Mouse (Mus musculus) common myeloid progenitor, adult 5-6 weeks (primary cell): Measurements from ENCODE around the gene Fignl1. TPM values are rescaled to one million over a fixed set of nuclear protein-coding genes. Genes with fewer than 3 reads are reported as not detected.

Experiments used
- ATAC-seq: replicated peaks from 2 replicates; pipeline ENCODE4 v1.8.0; 2016; ENCODE audit warnings: low read depth, mild to moderate bottlenecking, moderate TSS enrichment, inconsistent platforms; ENCODE audit not compliant: poor library complexity, severe bottlenecking
- total RNA-seq: library from RNA; stranded (forward); fragments of 200-1000, 187-1606 nt; gene quantifications from 2 replicates; pipeline ENCODE4 v1.2.3, GENCODE M21; 2017

Gene Fignl1
- total RNA-seq, 1 experiment from 2014 or later = 102 TPM

- ATAC-seq = no peak
These were observed 38.1 kb downstream of the Fignl1 start for GRCm38 (mm10) chr11:11770691-11771090.

GRCm38 (mm10) chr11:11769281-11769680, 39.5 kb downstream of the Fignl1 start:
- ATAC-seq = no peak

- ATAC-seq = no peak
These were observed 40.7 kb downstream of the Fignl1 start for GRCm38 (mm10) chr11:11768057-11768456.

- no peak for ATAC-seq
These were observed 42.0 kb downstream of the Fignl1 start for GRCm38 (mm10) chr11:11766736-11767135.

- ATAC-seq = peak; percentile 71
These were observed 42.7 kb downstream of the Fignl1 start for GRCm38 (mm10) chr11:11766105-11766504.

- ATAC-seq = no peak
These were observed 43.3 kb downstream of the Fignl1 start for GRCm38 (mm10) chr11:11765414-11765813.

GRCm38 (mm10) chr11:11763211-11763666, 45.5 kb downstream of the Fignl1 start:
- peak; percentile 86 for ATAC-seq

- no peak for ATAC-seq
These were observed 49.9 kb downstream of the Fignl1 start for GRCm38 (mm10) chr11:11758883-11759282.

- ATAC-seq = no peak
These were observed 50.6 kb downstream of the Fignl1 start for GRCm38 (mm10) chr11:11758121-11758520.

- ATAC-seq = no peak
These were observed 55.9 kb downstream of the Fignl1 start for GRCm38 (mm10) chr11:11752859-11753258.

- 0 out of 2 replicates have a peak, but pooled peaks have one; percentile 15 for ATAC-seq
These were observed 57.7 kb downstream of the Fignl1 start for GRCm38 (mm10) chr11:11751091-11751490.

- no peak for ATAC-seq
These were observed 64.5 kb downstream of the Fignl1 start for GRCm38 (mm10) chr11:11744222-11744621.

GRCm38 (mm10) chr11:11742626-11743025, 66.1 kb downstream of the Fignl1 start:
- peak; percentile 81 for ATAC-seq

- ATAC-seq = peak; percentile 24; the same call in 1 of the 2 replicates
These were observed 67.2 kb downstream of the Fignl1 start for GRCm38 (mm10) chr11:11741574-11741973.

- no peak for ATAC-seq
These were observed 68.2 kb downstream of the Fignl1 start for GRCm38 (mm10) chr11:11740603-11741002.

GRCm38 (mm10) chr11:11739054-11739453, 69.7 kb downstream of the Fignl1 start:
- no peak for ATAC-seq

- no peak for ATAC-seq
These were observed 71.2 kb downstream of the Fignl1 start for GRCm38 (mm10) chr11:11737562-11737961.

Other genes starting within 250 kb of the Fignl1 start
- gene 4930512M02Rik, start 181.1 kb downstream of the Fignl1 start, total RNA-seq = not detected in 2 replicates
- 197 and 213 TPM in 2 replicates for gene Ikzf1, start 124.0 kb downstream of the Fignl1 start, total RNA-seq
- not detected in 2 replicates for gene Ddc, start 89.2 kb upstream of the Fignl1 start, total RNA-seq
- gene Grb10, start 229.7 kb upstream of the Fignl1 start, total RNA-seq = 16.7 and 20.0 TPM in 2 replicates